Comparison of ENCODE assay signal across 8 mouse cellular contexts in the genomic region with DNA sequence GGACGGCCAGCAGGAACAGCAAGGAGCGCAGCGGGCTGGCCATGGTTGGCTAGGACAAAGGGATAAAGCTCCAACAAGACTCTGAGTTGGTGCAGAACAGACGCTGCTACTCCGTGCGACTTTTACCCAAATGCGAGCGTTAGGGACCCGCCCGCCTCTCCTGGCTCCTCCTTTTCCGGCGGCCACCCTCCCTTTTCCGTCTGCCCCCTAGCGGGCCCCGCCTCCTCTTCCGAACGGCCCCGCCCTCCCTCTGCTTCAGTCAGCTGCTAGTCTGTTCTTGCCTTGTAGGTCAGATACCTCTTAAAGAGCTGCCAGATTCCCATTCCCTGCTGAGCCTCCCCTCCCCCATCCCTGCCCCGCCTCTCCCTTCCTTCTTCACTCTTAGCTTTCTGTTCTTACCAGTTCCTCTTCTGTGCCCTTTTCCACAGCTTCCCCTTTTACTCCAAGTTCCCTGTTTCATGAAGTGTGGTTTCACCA. TPM values are rescaled to one million over a fixed set of nuclear protein-coding genes. Genes with fewer than 3 reads are reported as not detected.
DNase-seq lines count a peak whose midpoint lies in the region; ATAC-seq and TF ChIP-seq lines count a peak whose summit lies in the region.

A gene (minus strand): TSS at position 358 of the 477 bp plus-strand sequence.

- 0% methylated on average over 19 of the region's 19 CpGs for WGBS in forebrain, embryonic 16.5 days
- 0% methylated on average over 19 of the region's 19 CpGs for WGBS in lung, embryonic 14.5 days
- under 1% methylated on average over 19 of the region's 19 CpGs for WGBS in olfactory bulb, adult 2 months
- under 1% methylated on average over 19 of the region's 19 CpGs for WGBS in thymus, adult 2 months

- H3K27me3 ChIP-seq in forebrain, embryonic 16.5 days (replicated peaks; ENCODE audit: control insufficient read depth, insufficient read depth, low read length) = no peaks in the 10 kb centered on the region
- H3K27me3 ChIP-seq in lung, embryonic 14.5 days (ENCODE audit: insufficient read depth, low read length) = no peaks in the 10 kb centered on the region
- H3K27me3 ChIP-seq in thymus, adult 2 months (ENCODE audit: control insufficient read depth, insufficient read depth, low read length) = no peaks in the 10 kb centered on the region

- peak within 1 kb of the TSS; percentile 89 for H3K9ac ChIP-seq in forebrain, embryonic 16.5 days (replicated peaks; ENCODE audit: low read depth, low read length)
- peak within 1 kb of the TSS; percentile 73 for H3K9ac ChIP-seq in lung, embryonic 14.5 days

- H3K36me3 ChIP-seq in forebrain, embryonic 16.5 days (ENCODE audit: control insufficient read depth, insufficient read depth) = peaks cover 16% of the 10 kb centered on the region
- H3K36me3 ChIP-seq in lung, embryonic 14.5 days (ENCODE audit: insufficient read depth) = peaks cover 21% of the 10 kb centered on the region
- peaks cover 5% of the 10 kb centered on the region; the same call in 1 of the 2 replicates for H3K36me3 ChIP-seq in thymus, adult 2 months (ENCODE audit: control insufficient read depth, insufficient read depth, low read length)

- TF ChIP-seq POLR2A in olfactory bulb, adult 2 months (IDR thresholded peaks at IDR 0.05; ENCODE audit: insufficient read depth, low read depth, low read length) = peak; percentile 58; the same call in 1 of the 2 replicates
- peak; percentile 65 for TF ChIP-seq POLR2A in thymus, adult 2 months (IDR thresholded peaks at IDR 0.05; ENCODE audit: control insufficient read depth, extremely low read depth, insufficient read depth, low read length, poor library complexity)

- peak within 1 kb of the TSS; percentile 78 for H3K27ac ChIP-seq in forebrain, embryonic 16.5 days (ENCODE audit: low read length)
- peak within 1 kb of the TSS; percentile 94 for H3K27ac ChIP-seq in layer of hippocampus, adult 2 months
- H3K27ac ChIP-seq in lung, embryonic 14.5 days (ENCODE audit: low read depth) = peak within 1 kb of the TSS; percentile 88
- peak within 1 kb of the TSS; percentile 84 for H3K27ac ChIP-seq in olfactory bulb, adult 2 months (ENCODE audit: insufficient read depth, low read depth, low read length)
- peak within 1 kb of the TSS; percentile 30; the same call in 1 of the 2 replicates for H3K27ac ChIP-seq in thymus, adult 2 months (ENCODE audit: control insufficient read depth, insufficient read depth, low read length)

- intact Hi-C loops in heart, postnatal 36 days (cut with DNase I) = loop anchor here (2.0 to 10.0 kb wide), 4 partner anchors 15 to 1861 kb away; a partner anchor contains a TSS

- peak; percentile 96 for ATAC-seq in forebrain, embryonic 16.5 days
- ATAC-seq in lung, embryonic 14.5 days (ENCODE audit: insufficient read depth) = peak; percentile 96

- H3K4me2 ChIP-seq in forebrain, embryonic 16.5 days (ENCODE audit: low read length) = peak within 1 kb of the TSS; percentile 88
- H3K4me2 ChIP-seq in lung, embryonic 14.5 days = peak within 1 kb of the TSS; percentile 65

- H3K4me1 ChIP-seq in forebrain, embryonic 16.5 days (replicated peaks; ENCODE audit: control insufficient read depth, insufficient read depth, low read length) = peaks cover 25% of the 10 kb centered on the region
- peaks cover 13% of the 10 kb centered on the region for H3K4me1 ChIP-seq in lung, embryonic 14.5 days (ENCODE audit: insufficient read depth)
- H3K4me1 ChIP-seq in olfactory bulb, adult 2 months (ENCODE audit: control insufficient read depth, insufficient read depth, low read length) = peaks cover 7% of the 10 kb centered on the region; the same call in 1 of the 2 replicates
- peaks cover 20% of the 10 kb centered on the region for H3K4me1 ChIP-seq in thymus, adult 2 months (replicated peaks; ENCODE audit: control insufficient read depth, insufficient read depth, low read length)

- DNase-seq in ES-CJ7 (ENCODE audit: low read depth, low spot score) = peak; percentile 95
- peak; percentile 89 for DNase-seq in cerebellum, adult 11-12 months
- peak; percentile 94 to 95 for DNase-seq in heart, postnatal 36 days
- peak; percentile 92 to 95 for DNase-seq in layer of hippocampus, adult 2 months (ENCODE audit: low spot score in 2 of 2)
- DNase-seq in lung, embryonic 14.5 days = peak; percentile 94
- DNase-seq in thymus, adult 2 months = peak; percentile 92

- no peaks in the 10 kb centered on the region for H3K9me3 ChIP-seq in forebrain, embryonic 16.5 days (ENCODE audit: control insufficient read depth, low read length)
- no peaks in the 10 kb centered on the region for H3K9me3 ChIP-seq in lung, embryonic 14.5 days (ENCODE audit: low read depth, low read length)

- peak; percentile 64 for TF ChIP-seq CTCF in layer of hippocampus, adult 2 months (conservative IDR thresholded peaks at IDR 0.05)
- peak; percentile 56 for TF ChIP-seq CTCF in lung, embryonic 14.5 days (IDR thresholded peaks at IDR 0.05; ENCODE audit: low read depth)
- no peak; the same call in 1 of the 2 replicates for TF ChIP-seq CTCF in olfactory bulb, adult 2 months (IDR thresholded peaks at IDR 0.05; ENCODE audit: insufficient read depth, low read depth, low read length)
- no peak for TF ChIP-seq CTCF in thymus, adult 2 months (IDR thresholded peaks at IDR 0.05; ENCODE audit: borderline replicate concordance, control insufficient read depth, extremely low read depth, insufficient read depth, low read length, poor library complexity)

- peak within 1 kb of the TSS; percentile 64 for H3K4me3 ChIP-seq in forebrain, embryonic 16.5 days (replicated peaks; ENCODE audit: low read length)
- peak within 1 kb of the TSS; percentile 95 for H3K4me3 ChIP-seq in layer of hippocampus, adult 2 months
- peak within 1 kb of the TSS; percentile 69 for H3K4me3 ChIP-seq in lung, embryonic 14.5 days (ENCODE audit: low read depth, low read length)
- H3K4me3 ChIP-seq in olfactory bulb, adult 2 months (ENCODE audit: insufficient read depth, low read depth, low read length) = peak within 1 kb of the TSS; percentile 88
- peak within 1 kb of the TSS; percentile 88 for H3K4me3 ChIP-seq in thymus, adult 2 months (ENCODE audit: control insufficient read depth, insufficient read depth, low read length)

RNA-seq across cellular contexts. Expression of the gene that starts here (rescaled TPM):
- 482 and 493 TPM in 2 replicates for polyA plus RNA-seq in forebrain, embryonic 16.5 days (2015; fragmentation: Nextera tagmentation; extraction: Ambion mirVana)
- 1,000 to 10,000 TPM; 1,014 to 1,057 TPM for total RNA-seq in heart, postnatal 36 days (2021)
- 1,000 to 10,000 TPM; 2,176 to 2,304 TPM for total RNA-seq in layer of hippocampus, adult 2 months (2021)
- polyA plus RNA-seq in lung, embryonic 14.5 days (2014; fragmentation: Nextera tagmentation; extraction: Ambion mirVana) = 481 and 484 TPM in 2 replicates
- 616 and 1,102 TPM in 2 replicates for polyA plus RNA-seq in olfactory bulb, adult 2 months (2012; ENCODE audit: insufficient read depth, insufficient read length, low replicate concordance, missing spikeins)
- polyA plus RNA-seq in thymus, adult 2 months (2012; rRNA removed) = 843 and 1,366 TPM in 2 replicates

Comparison
In these comparisons a context has a peak if more than half of its experiments do, and no peak if none do; other contexts are left out.
1. Peak in every context shown above with its lines: DNase-seq, ATAC-seq, H3K4me3 ChIP-seq and H3K27ac ChIP-seq.
2. H3K27ac ChIP-seq: peak in every context shown above with its lines; median percentile 94 in layer of hippocampus, adult 2 months; 88 in lung, embryonic 14.5 days; 84 in olfactory bulb, adult 2 months; 78 in forebrain, embryonic 16.5 days; 30 in thymus, adult 2 months.
3. CTCF ChIP-seq: peak in layer of hippocampus, adult 2 months (single experiment) and lung, embryonic 14.5 days (single experiment); none in olfactory bulb, adult 2 months (single experiment) and thymus, adult 2 months (single experiment).